Mouse (Mus musculus): Measurements from ENCODE around the gene Acod1. TPM values are rescaled to one million over a fixed set of nuclear protein-coding genes. Genes with fewer than 3 reads are reported as not detected.

Gene Acod1
- polyA plus RNA-seq, 1 experiment from 2014 or later: not detected

DNA sequence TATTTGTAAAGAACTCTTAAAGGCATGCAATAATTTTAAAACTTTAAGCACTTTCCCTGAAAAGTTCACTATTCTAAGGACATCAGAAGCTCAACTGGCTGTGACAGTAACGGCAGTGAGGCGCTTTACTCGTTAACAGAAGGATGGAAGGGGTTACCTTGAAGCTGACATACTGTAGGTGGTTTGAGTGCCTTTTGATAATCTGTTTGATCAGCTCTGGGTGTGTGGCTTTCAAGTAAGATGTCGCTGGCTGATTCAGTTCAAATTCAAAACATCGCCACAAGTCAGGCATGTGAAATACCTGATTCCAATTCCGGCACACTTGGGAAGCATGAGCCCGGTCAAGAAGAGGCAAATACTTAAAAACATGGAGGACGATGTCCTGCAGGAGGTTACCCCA, 48.3 kb downstream of the Acod1 start:
- Histone ChIP-seq H3K4me3 (ENCODE audit: low read depth, low read length) (no peak overlapping the region), H3K9me3 (ENCODE audit: control insufficient read depth, low read length) (no peaks in the 10 kb centered on the region), H3K27me3 (ENCODE audit: control insufficient read depth, insufficient read depth, low read length) (no peaks in the 10 kb centered on the region), H3K9ac (replicated peaks; ENCODE audit: low read depth, low read length) (no peak overlapping the region), H3K4me1 (ENCODE audit: control insufficient read depth, insufficient read depth, low read length) (peaks cover 19% of the 10 kb centered on the region), H3K27ac (ENCODE audit: low read depth, low read length) (no peak overlapping the region), H3K4me2 (ENCODE audit: low read depth, low read length) (no peak overlapping the region), H3K36me3 (ENCODE audit: control insufficient read depth, insufficient read depth, low read length) (peaks cover 3% of the 10 kb centered on the region; the same call in 1 of the 2 replicates)
- ATAC-seq (ENCODE audit: low read depth): no peak
- 96% methylated on average over 8 of the region's 8 CpGs for WGBS

- Histone ChIP-seq H3K4me1 (ENCODE audit: control insufficient read depth, insufficient read depth, low read length) (peaks cover 19% of the 10 kb centered on the region), H3K27me3 (ENCODE audit: control insufficient read depth, insufficient read depth, low read length) (no peaks in the 10 kb centered on the region), H3K27ac (ENCODE audit: low read depth, low read length) (no peak overlapping the region), H3K4me3 (ENCODE audit: low read depth, low read length) (no peak overlapping the region), H3K4me2 (ENCODE audit: low read depth, low read length) (no peak overlapping the region), H3K9ac (replicated peaks; ENCODE audit: low read depth, low read length) (no peak overlapping the region), H3K9me3 (ENCODE audit: control insufficient read depth, low read length) (no peaks in the 10 kb centered on the region), H3K36me3 (ENCODE audit: control insufficient read depth, insufficient read depth, low read length) (peaks cover 3% of the 10 kb centered on the region; the same call in 1 of the 2 replicates)
- WGBS: 90% methylated on average over 8 of the region's 8 CpGs
- ATAC-seq (ENCODE audit: low read depth): no peak
Measured at GRCm38 (mm10) chr14:103095826-103096225, 49.0 kb downstream of the Acod1 start.

DNA sequence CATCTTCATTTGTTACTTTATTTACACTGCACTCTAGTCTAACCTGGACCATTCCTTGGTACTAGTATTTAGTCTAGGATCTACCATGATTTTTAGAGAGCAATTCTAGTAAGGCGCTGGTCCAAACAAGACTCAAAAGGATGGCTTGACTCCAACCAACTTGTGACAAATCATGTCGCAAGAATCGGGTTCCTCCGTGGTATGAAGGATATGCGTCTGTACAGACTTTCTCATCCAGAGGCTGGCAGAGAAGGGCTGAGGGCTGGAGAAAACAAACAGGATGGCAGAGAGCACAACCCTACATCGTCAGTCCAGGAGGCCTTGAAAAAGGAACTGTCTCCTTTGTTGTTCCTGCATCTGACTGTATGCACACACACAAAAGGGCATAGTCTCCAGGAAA, 49.8 kb downstream of the Acod1 start:
- no peak overlapping the region for H3K27ac ChIP-seq (ENCODE audit: low read depth, low read length)
- peaks cover 19% of the 10 kb centered on the region for H3K4me1 ChIP-seq (ENCODE audit: control insufficient read depth, insufficient read depth, low read length)
- no peaks in the 10 kb centered on the region for H3K9me3 ChIP-seq (ENCODE audit: control insufficient read depth, low read length)
- H3K27me3 ChIP-seq (ENCODE audit: control insufficient read depth, insufficient read depth, low read length): no peaks in the 10 kb centered on the region
- H3K9ac ChIP-seq (replicated peaks; ENCODE audit: low read depth, low read length): no peak overlapping the region
- ATAC-seq (ENCODE audit: low read depth): no peak
- H3K4me3 ChIP-seq (ENCODE audit: low read depth, low read length): no peak overlapping the region
- no peak overlapping the region; the same call in 1 of the 2 replicates for H3K4me2 ChIP-seq (ENCODE audit: low read depth, low read length)
- H3K36me3 ChIP-seq (ENCODE audit: control insufficient read depth, insufficient read depth, low read length): peaks cover 3% of the 10 kb centered on the region; the same call in 1 of the 2 replicates
- 72% methylated on average over 6 of the region's 6 CpGs for WGBS

GRCm38 (mm10) chr14:103098213-103098586, 51.4 kb downstream of the Acod1 start:
- Histone ChIP-seq H3K27me3 (ENCODE audit: control insufficient read depth, insufficient read depth, low read length) (no peaks in the 10 kb centered on the region), H3K9me3 (ENCODE audit: control insufficient read depth, low read length) (no peaks in the 10 kb centered on the region), H3K27ac (ENCODE audit: low read depth, low read length) (no peak overlapping the region), H3K4me2 (ENCODE audit: low read depth, low read length) (peak overlapping the region; percentile 70), H3K36me3 (ENCODE audit: control insufficient read depth, insufficient read depth, low read length) (no peaks in the 10 kb centered on the region), H3K4me3 (ENCODE audit: low read depth, low read length) (peak overlapping the region; percentile 94), H3K4me1 (ENCODE audit: control insufficient read depth, insufficient read depth, low read length) (peaks cover 19% of the 10 kb centered on the region), H3K9ac (replicated peaks; ENCODE audit: low read depth, low read length) (peak overlapping the region; percentile 100)
- no peak for ATAC-seq (ENCODE audit: low read depth)
- 2% methylated on average over 2 of the region's 2 CpGs for WGBS

DNA sequence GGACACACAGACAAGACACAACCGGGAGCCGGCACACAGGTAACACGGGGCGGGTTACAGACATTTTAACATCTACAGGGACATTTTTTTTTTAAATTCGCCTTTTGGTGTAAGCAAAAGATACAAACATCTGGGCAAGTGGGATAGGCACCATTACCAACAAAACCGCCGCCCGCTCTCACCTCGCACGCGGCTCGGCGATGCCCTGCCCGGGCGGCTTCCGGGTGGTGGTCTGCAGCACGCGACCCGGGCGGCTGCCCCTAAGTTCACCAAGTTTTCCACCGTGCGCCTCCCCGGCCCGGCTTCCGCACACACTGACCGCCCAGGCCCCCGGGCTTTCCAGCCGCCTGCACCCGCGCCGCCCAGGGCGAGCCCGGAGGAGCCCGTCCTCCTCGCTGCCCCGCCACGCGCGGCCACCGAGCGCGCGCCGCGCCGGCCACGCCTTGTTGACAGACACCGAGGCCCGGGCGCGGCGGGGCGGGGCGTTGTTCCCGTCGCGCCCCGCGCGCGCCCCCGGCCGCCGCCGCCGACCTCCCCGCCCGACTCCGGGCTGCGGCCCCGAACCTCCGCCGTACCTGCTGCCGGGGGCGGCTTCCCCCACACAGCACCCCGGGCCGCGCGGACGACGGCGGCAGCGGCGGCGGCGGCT, 51.9 kb downstream of the Acod1 start:
- Histone ChIP-seq H3K9me3 (ENCODE audit: control insufficient read depth, low read length) (no peaks in the 10 kb centered on the region), H3K4me3 (ENCODE audit: low read depth, low read length) (peak overlapping the region; percentile 94), H3K27me3 (ENCODE audit: control insufficient read depth, insufficient read depth, low read length) (no peaks in the 10 kb centered on the region), H3K27ac (ENCODE audit: low read depth, low read length) (peak overlapping the region; percentile 99), H3K4me1 (ENCODE audit: control insufficient read depth, insufficient read depth, low read length) (peaks cover 19% of the 10 kb centered on the region), H3K4me2 (ENCODE audit: low read depth, low read length) (peak overlapping the region; percentile 70), H3K9ac (replicated peaks; ENCODE audit: low read depth, low read length) (peak overlapping the region; percentile 100), H3K36me3 (ENCODE audit: control insufficient read depth, insufficient read depth, low read length) (no peaks in the 10 kb centered on the region)
- under 1% methylated on average over 60 of the region's 86 CpGs for WGBS
- ATAC-seq (ENCODE audit: low read depth): peak; percentile 85

- H3K36me3 ChIP-seq (ENCODE audit: control insufficient read depth, insufficient read depth, low read length): no peaks in the 10 kb centered on the region
- peak within 1 kb of the TSS; percentile 94 for H3K4me3 ChIP-seq (ENCODE audit: low read depth, low read length)
- ATAC-seq (ENCODE audit: low read depth): peak; percentile 88
- no peaks in the 10 kb centered on the region for H3K9me3 ChIP-seq (ENCODE audit: control insufficient read depth, low read length)
- WGBS: under 1% methylated on average over 81 of the region's 88 CpGs
- H3K27ac ChIP-seq (ENCODE audit: low read depth, low read length): peak within 1 kb of the TSS; percentile 99
- peaks cover 19% of the 10 kb centered on the region for H3K4me1 ChIP-seq (ENCODE audit: control insufficient read depth, insufficient read depth, low read length)
- peak within 1 kb of the TSS; percentile 70 for H3K4me2 ChIP-seq (ENCODE audit: low read depth, low read length)
- H3K27me3 ChIP-seq (ENCODE audit: control insufficient read depth, insufficient read depth, low read length): no peaks in the 10 kb centered on the region
- peak within 1 kb of the TSS; percentile 100 for H3K9ac ChIP-seq (replicated peaks; ENCODE audit: low read depth, low read length)
Measured at GRCm38 (mm10) chr14:103099238-103099933, 52.6 kb downstream of the Acod1 start, which contains the start of gene Fbxl3. Fbxl3 (minus strand) TSS chr14:103099566.

DNA sequence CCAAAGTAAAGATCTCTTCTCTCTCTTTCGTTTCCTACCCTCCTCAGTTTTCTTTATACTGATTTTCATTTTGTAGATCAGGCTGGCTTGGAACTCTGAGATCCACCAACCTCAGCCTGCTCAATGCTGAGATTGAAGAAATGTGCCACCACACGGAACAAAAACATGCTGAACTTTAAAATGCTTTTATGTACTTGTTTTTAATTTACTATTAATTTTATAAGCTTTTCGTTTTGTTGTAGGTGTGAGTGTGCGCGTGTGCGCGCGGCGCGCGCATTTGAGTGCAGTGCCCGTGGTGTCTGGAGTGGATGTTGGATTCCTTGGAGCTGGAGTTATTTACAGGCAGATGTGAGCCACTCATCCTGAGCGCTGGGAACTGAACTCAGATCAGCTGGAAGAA, 53.5 kb downstream of the Acod1 start:
- no peak overlapping the region for H3K27ac ChIP-seq (ENCODE audit: low read depth, low read length)
- no peak for ATAC-seq (ENCODE audit: low read depth)
- no peaks in the 10 kb centered on the region for H3K9me3 ChIP-seq (ENCODE audit: control insufficient read depth, low read length)
- H3K9ac ChIP-seq (replicated peaks; ENCODE audit: low read depth, low read length): no peak overlapping the region
- peaks cover 19% of the 10 kb centered on the region for H3K4me1 ChIP-seq (ENCODE audit: control insufficient read depth, insufficient read depth, low read length)
- no peaks in the 10 kb centered on the region for H3K27me3 ChIP-seq (ENCODE audit: control insufficient read depth, insufficient read depth, low read length)
- WGBS: 84% methylated on average over 13 of the region's 13 CpGs
- H3K4me3 ChIP-seq (ENCODE audit: low read depth, low read length): no peak overlapping the region
- no peak overlapping the region for H3K4me2 ChIP-seq (ENCODE audit: low read depth, low read length)
- no peaks in the 10 kb centered on the region for H3K36me3 ChIP-seq (ENCODE audit: control insufficient read depth, insufficient read depth, low read length)

DNA sequence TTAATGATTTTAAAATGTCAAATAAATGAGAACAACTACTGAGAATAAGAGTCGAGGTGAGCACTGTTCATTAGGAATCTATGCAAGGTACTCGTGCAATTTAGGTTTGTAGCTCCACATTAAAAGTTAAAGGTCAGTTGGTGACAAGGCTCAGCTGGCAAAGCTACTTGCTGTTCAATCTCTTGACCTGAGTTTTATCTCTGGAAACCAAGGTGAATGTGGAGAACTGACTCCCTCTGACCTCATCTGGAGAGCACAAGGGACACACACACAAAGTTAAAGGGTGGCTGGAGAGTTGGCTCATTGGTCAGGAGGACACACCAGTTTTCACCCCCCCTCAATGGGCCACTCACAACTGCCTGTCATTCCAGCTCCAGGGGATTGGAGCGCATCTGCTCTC, 54.4 kb downstream of the Acod1 start:
- Histone ChIP-seq H3K27ac (ENCODE audit: low read depth, low read length) (no peak overlapping the region), H3K9ac (replicated peaks; ENCODE audit: low read depth, low read length) (no peak overlapping the region), H3K36me3 (ENCODE audit: control insufficient read depth, insufficient read depth, low read length) (no peaks in the 10 kb centered on the region), H3K27me3 (ENCODE audit: control insufficient read depth, insufficient read depth, low read length) (no peaks in the 10 kb centered on the region), H3K4me1 (ENCODE audit: control insufficient read depth, insufficient read depth, low read length) (peaks cover 18% of the 10 kb centered on the region), H3K4me2 (ENCODE audit: low read depth, low read length) (no peak overlapping the region), H3K4me3 (ENCODE audit: low read depth, low read length) (no peak overlapping the region), H3K9me3 (ENCODE audit: control insufficient read depth, low read length) (no peaks in the 10 kb centered on the region)
- ATAC-seq (ENCODE audit: low read depth): no peak
- WGBS: 81% methylated on average over 3 of the region's 3 CpGs

DNA sequence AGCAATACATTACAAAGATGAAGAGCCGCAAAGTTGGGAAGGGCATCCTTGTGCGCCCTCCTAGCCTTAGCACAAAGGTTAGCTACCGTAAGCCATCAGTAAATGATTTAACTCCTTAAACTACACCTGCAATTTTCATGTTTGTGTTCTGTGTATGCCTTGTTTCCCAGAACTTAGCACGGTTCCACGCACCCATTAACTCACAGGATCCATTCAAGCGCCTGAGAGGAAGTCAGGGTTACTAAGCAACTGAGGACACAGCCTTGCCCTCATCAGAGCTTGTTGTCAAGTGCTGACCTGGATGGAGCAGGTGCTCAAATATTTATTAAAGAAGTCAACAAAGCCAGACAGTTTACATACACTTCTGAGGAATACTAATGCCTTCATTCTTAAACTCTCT, 55.5 kb downstream of the Acod1 start:
- ATAC-seq (ENCODE audit: low read depth): no peak
- H3K9me3 ChIP-seq (ENCODE audit: control insufficient read depth, low read length): no peaks in the 10 kb centered on the region
- H3K36me3 ChIP-seq (ENCODE audit: control insufficient read depth, insufficient read depth, low read length): no peaks in the 10 kb centered on the region
- no peak overlapping the region for H3K27ac ChIP-seq (ENCODE audit: low read depth, low read length)
- 60% methylated on average over 6 of the region's 6 CpGs for WGBS
- H3K4me3 ChIP-seq (ENCODE audit: low read depth, low read length): no peak overlapping the region
- no peak overlapping the region for H3K4me2 ChIP-seq (ENCODE audit: low read depth, low read length)
- H3K27me3 ChIP-seq (ENCODE audit: control insufficient read depth, insufficient read depth, low read length): no peaks in the 10 kb centered on the region
- no peak overlapping the region for H3K9ac ChIP-seq (replicated peaks; ENCODE audit: low read depth, low read length)
- peaks cover 7% of the 10 kb centered on the region for H3K4me1 ChIP-seq (ENCODE audit: control insufficient read depth, insufficient read depth, low read length)

Data from neural tube, embryonic 14.5 days (tissue).